Mouse (Mus musculus) layer of hippocampus, adult 2 months (tissue): ENCODE measurements at regions not wholly inside any gene's neighbourhood (a gene's known extent, or its start where the extent isn't known, plus 50 kb on each side); places are given as distances from the start of the nearest gene placed in this dataset.

Experiments
- DNase-seq, 2 experiments: peaks; one replicate each; pipeline ENCODE4 v3.0.0; 2022; ENCODE audit warnings: low spot score in 2 of 2
- H3K27ac ChIP-seq: fragments of 200-600 bp; 2 replicates; pipeline ENCODE4 v1.8.1; 2022
- H3K4me3 ChIP-seq: fragments of 200-600 bp; 2 replicates; pipeline ENCODE4 v1.8.1; 2022; ENCODE audit warnings: mild to moderate bottlenecking
- CTCF ChIP-seq: fragments of 200-600 bp; conservative IDR thresholded peaks from 2 replicates; pipeline ENCODE4 v1.8.1; 2022; ENCODE audit warnings: antibody characterized with exemption, mild to moderate bottlenecking, moderate library complexity

DNA sequence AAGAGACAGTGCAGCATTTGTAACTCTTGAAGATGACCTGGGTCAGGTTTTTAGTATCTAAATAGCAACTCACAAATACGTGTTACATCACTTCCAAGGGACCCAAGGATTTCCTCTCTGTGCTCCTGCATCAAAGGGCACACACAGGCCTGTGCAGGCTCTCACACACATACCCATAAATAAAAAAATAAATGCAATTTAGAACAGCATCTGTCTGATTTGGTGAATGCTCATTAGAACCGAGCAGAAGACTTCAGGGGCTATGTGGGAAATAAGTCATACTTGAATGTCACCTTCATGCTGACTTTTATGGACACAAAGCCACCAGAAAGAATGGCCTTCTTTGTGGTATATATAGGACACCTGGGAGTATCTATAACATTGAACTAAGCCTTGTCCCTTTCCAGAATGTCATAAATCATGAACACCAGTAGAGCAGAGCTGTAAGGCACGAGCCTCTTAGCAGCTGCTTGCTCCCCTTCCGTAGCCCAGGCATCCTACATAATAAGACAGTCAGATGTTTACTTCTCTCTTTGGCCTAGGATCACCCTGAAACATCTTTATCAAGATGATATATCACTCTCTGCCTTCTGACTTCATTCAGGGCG lies 95.3 kb upstream of the Rims1 start:
- no peak for DNase-seq
- no peak for TF ChIP-seq CTCF
- Histone ChIP-seq H3K4me3 (no peak overlapping the region), H3K27ac (no peak overlapping the region)

DNA sequence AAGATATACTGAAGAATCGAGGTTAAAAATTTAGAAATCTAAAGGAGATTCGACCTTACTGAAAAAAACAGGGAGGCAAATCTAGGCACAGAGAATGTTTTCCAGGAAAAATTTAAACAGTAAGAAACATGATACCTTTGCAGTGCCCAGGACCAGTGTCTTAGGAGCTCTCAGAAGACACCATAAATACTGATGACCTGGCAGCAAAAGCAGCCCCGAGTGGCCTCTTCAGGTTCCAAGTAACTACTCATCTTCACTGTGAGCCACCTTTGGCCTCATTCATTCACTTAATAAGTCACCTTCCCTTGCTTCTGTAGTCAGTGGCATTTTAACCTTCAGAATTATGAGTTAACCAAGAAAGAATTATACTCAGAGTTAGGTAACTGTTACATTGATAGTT lies 89.3 kb upstream of the Rims1 start:
- DNase-seq, result no peak
- no peak for TF ChIP-seq CTCF
- Histone ChIP-seq H3K4me3 (no peak overlapping the region), H3K27ac (no peak overlapping the region)

DNA sequence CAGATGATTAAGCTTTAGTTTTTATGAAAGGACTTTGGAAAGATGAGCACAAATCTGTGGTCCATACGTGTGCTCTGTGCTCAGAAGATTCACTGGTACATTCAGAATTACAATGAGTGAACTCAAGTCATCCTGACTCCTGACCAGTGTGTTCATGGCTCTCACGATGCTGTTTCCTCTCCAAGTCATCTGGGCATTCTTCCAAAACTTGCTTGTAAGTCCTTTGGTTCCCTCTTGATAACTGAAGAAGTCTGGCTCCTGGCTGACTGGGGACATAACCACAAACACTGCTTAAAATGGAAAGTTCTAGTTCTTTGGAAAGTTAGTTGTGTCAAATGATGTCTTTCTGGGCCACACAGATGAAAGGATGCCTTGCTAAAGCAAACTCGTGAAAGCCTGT lies 57.2 kb upstream of the Rims1 start:
- no peak for DNase-seq
- no peak for TF ChIP-seq CTCF
- Histone ChIP-seq H3K4me3 (no peak overlapping the region), H3K27ac (no peak overlapping the region)
